Mouse (Mus musculus) cerebellum, adult 8-10 months (tissue): ENCODE results near the gene Nufip1.

Experiments used
- DNase-seq: peaks from one replicate; pipeline ENCODE4 v3.0.0; 2022

Nufip1 gene

GRCm38 (mm10) chr14:76110396-76111221, at the start of gene Nufip1, which contains the start of gene Gpalpp1:
Gene Nufip1 (plus strand): TSS chr14:76110891.
Gene Gpalpp1 (minus strand): TSS chr14:76110760.
- peak; percentile 82 for DNase-seq

- no peak for DNase-seq
These were observed 43.5 kb upstream of the Nufip1 start for GRCm38 (mm10) chr14:76067237-76067636.

DNA sequence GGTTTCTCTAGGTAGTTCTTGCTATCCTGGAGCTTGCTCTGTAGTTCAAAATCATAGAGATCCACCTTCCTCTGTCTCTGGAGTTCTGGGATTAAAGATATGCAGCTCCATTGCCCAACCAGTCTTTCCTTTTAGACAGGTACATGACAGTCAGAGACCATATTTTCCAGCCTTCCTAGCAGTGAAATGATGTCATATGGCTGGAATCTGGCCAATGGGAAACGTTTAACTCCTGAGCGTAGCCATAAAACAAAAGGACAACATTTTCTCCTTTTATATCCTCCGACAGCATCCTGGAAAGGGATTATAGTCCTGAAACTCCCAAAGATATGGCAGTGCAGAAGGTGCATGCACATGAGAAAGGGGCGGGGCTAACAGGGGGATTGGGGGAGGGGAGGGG, 42.4 kb upstream of the Nufip1 start:
- DNase-seq, result no peak

GRCm38 (mm10) chr14:76069296-76069695, 41.4 kb upstream of the Nufip1 start:
- no peak for DNase-seq

DNA sequence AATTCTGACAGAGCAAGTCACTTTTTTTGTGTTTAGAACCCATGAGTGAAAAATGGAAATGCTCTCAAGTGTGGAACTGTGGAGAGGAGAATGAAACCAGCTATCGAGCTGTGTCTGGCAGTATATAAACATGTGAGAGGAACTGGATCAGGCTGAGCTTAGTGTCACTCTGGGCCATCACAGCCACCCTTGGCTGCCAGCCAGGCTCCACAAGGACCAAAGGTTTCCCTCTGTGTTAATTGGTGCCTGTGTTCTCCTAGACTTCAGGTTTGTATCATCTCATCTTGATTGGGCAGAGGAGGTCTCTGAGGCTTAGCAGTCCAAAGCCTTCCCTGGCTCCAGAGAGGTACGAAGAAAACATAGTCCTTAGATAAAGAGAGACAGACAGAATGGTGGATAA, 38.1 kb upstream of the Nufip1 start:
- no peak for DNase-seq

GRCm38 (mm10) chr14:76074206-76074605, 36.5 kb upstream of the Nufip1 start:
- no peak for DNase-seq

- no peak for DNase-seq
These were observed 35.0 kb upstream of the Nufip1 start for GRCm38 (mm10) chr14:76075721-76076120.

GRCm38 (mm10) chr14:76076602-76077001, 34.1 kb upstream of the Nufip1 start:
- no peak for DNase-seq

- peak; percentile 24 for DNase-seq
These were observed 33.6 kb upstream of the Nufip1 start for GRCm38 (mm10) chr14:76077088-76077491.

DNA sequence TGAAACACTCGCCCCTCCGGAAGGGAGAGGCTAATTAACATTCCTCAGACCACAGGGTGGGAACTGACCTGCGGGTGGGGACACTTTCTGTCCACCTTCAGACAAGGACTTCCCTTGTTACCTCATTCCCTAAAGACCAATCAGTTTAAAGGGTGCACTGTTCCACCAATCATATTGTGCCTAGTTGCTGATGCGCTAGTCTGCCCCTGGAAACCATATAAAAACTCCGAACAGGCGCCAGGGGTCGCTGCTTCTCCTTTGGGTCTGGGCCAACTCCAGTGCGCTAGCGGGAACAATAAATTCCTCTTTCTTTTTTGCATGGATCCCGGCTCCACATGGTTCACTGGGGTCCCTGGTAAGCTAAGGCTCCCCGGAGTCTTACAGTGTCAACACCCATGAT, 29.2 kb upstream of the Nufip1 start:
- DNase-seq, result no peak

- no peak for DNase-seq
These were observed 28.5 kb upstream of the Nufip1 start for GRCm38 (mm10) chr14:76082086-76082636.

DNA sequence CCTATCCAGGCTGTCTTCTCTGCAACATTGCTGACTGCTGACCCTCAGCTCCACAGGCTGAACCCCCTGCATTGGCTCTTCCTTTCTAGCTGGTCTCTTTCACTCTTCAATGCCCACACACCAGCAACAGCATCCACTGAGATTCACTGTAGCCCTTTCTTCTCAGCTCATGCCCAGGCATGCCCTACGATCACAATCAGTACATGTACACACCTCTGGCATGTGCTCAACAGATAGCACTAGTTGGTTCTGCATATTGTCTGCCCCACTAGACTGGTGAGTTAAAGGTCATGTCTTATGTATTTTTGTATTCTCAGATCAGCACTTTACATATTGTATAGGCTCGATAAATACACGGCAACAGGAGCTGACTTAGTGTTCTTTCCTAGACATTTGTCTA, 26.5 kb upstream of the Nufip1 start:
- DNase-seq, result no peak

DNA sequence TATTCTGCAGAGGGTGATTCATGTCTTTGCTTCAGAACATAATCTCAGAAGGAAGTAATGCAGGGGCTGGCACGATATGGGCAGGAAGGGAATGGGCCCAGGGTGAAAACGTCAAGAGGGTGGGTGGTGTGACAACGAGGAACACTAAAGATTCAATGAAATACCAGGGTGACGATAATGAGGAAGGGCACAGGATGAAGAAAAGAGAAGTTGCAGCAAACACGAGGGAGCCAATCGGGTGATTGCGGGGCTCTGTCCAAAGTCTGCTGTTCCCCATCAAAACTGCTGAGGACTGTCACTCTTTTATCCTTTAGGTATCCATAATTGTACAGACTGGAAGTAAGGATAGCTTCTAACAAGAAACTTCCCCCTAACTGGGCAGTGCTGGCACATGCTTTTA, 13.4 kb upstream of the Nufip1 start:
- no peak for DNase-seq

DNA sequence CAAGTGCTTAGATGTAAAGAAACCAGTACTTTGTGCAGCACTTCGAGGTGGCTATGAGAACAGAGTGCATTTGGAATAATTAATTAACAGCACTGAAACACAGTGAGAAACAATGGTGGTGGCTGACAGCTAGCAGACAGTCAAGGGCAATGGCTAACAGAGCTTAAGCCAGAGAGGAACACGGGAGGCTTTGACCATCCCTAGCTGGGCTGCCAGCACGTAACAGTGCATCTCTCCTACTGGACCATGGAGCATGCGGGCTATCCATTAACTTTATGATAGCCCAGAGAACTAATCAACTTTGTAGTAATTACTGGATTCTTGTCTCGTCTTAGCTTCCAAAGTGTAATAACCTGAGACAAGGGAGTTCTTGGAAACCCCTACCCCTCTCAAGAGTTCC, 12.9 kb upstream of the Nufip1 start:
- no peak for DNase-seq

- DNase-seq, result no peak
These were observed 11.1 kb upstream of the Nufip1 start for GRCm38 (mm10) chr14:76099543-76099942.

DNA sequence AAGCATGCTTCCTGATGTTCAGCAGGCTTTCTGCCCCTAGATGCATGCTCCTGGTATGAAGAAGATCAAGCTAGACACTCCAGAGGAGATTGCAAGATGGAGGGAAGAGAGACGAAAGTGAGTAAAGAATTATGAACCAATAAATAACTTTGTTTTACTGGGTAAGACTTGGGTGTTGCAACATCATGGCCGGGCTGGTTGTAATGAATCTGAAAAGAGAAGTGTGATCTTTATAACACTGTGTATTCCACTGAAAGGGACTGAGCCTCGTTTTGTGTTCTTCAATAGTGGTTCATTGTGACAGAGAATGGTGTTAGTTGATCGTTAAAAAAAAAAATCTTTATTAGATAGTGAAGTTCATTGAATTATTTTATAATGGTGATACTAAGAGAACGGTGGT, 5.1 kb downstream of the Nufip1 start:
- DNase-seq, result no peak

GRCm38 (mm10) chr14:76118963-76119362, 8.3 kb downstream of the Nufip1 start:
- no peak for DNase-seq

DNA sequence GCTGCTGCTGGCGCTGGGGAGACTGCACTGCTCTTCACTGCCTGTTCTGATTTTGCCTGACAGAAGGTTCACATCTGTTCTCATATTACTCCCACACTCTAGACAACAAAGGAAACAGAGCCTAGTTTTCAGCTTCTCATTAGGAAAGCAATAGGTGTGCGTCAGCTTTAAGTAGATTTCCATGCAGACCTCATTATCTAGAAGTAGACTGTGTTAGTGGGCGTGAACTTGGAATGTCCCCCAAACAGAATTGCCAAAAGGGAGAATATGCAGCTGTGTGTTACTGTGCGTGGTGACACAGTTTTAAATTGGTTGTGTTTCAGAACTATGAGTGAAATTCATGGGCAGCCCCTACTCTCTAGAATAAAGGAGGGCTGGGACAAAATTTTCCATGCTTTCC, 9.8 kb downstream of the Nufip1 start:
- DNase-seq, result no peak

DNA sequence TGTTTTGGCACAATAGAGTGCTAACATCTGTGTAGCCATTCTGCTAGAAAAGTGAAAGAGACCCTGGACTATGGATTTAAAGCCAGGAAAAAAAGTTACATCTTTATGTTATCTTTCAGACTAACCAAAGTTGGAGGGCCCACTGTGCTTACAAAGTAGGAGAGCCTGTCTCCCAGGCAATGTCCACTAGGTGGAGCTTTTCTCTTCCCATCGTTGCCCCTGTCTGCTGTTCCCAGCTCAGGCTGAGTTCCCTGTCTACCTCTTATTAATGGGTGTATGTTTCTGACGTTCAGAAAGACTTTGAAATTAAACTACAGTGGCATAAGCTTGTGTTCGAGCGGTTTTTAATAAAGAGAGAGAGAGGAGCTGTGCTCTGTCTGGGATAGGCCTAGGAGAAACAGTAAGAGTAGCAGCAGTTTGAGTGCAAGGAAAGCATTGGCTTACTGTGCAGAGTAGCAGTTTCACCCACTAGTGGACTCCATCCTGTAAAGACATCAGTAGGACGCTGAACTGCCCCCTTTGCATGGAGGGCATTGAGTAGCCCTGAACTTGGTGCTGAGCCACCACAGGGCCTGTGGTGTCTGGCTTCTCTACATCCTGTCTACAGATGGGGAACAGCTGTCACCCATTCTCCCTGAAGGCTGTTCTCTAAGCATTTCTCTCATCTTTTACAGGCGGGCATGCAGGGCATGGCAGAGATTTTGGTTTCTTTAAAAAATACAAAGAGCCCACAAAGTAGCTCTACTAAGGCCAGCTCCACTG, 11.4 kb downstream of the Nufip1 start:
- peak; percentile 39 for DNase-seq

- no peak for DNase-seq
These were observed 12.0 kb downstream of the Nufip1 start for GRCm38 (mm10) chr14:76122663-76123058.

GRCm38 (mm10) chr14:76127311-76127710, 16.6 kb downstream of the Nufip1 start:
- DNase-seq, result no peak

DNA sequence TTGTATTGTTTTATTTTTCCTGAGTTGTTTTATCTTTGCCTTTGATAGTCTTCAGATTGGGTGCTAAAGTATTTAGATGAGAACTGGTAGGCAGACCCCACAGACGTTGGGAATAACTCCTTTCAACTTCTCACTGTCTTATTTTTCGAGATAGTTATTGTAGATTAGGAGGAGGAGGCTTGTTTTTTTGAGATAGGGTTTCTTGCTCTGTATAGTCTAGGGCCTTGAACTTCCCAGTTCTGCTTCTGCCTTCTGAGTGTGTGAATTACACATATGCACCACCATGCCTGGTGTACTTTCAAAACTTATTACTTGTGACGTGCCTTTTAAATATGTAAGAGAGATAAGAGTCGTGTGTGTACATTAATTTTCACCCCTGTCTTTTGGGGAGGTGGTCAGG, 17.5 kb downstream of the Nufip1 start:
- no peak for DNase-seq

DNA sequence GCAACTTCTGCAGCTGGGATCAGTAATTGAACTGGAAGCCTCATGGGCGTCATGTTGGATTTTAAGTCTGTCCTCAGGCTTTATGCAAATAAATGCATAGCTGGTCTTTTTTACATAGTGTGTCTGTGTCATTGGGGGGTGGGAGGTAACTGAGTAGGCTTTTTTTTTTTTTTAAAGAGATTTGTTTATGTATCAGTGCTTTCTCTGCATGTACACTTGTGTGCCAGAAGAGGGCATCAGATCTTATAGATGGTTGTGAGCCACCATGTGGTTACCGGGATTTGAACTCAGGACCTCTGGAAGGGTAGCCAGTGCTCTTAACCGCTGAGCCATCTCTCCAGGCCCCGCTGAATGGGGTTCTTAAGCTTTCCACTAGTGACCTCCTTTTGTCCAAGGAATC, 24.3 kb downstream of the Nufip1 start:
- no peak for DNase-seq

GRCm38 (mm10) chr14:76145248-76145647, 34.6 kb downstream of the Nufip1 start:
- no peak for DNase-seq
